Mouse (Mus musculus) thymus, postnatal 25 days (tissue): ENCODE results near the gene Snrpa.

Experiments used
- DNase-seq: peaks from one replicate; pipeline ENCODE4 v3.0.0; 2022

The Snrpa gene

GRCm38 (mm10) chr7:27198355-27198754, 2.3 kb upstream of the Snrpa start:
- no peak for DNase-seq

GRCm38 (mm10) chr7:27197634-27198033, 1.6 kb upstream of the Snrpa start:
- no peak for DNase-seq

- no peak for DNase-seq
These were observed 1.1 kb upstream of the Snrpa start for GRCm38 (mm10) chr7:27197136-27197535.

- no peak for DNase-seq
These were observed 2.3 kb downstream of the Snrpa start for GRCm38 (mm10) chr7:27193731-27194130.

- no peak for DNase-seq
These were observed 3.6 kb downstream of the Snrpa start for GRCm38 (mm10) chr7:27192434-27192833.

GRCm38 (mm10) chr7:27189271-27189931, 6.7 kb downstream of the Snrpa start:
- peak; percentile 17 for DNase-seq

GRCm38 (mm10) chr7:27185986-27186385, 10.1 kb downstream of the Snrpa start:
- no peak for DNase-seq

GRCm38 (mm10) chr7:27184964-27185363, 11.1 kb downstream of the Snrpa start:
- DNase-seq: peak; percentile 50

- DNase-seq: no peak
These were observed 13.6 kb downstream of the Snrpa start for GRCm38 (mm10) chr7:27182498-27182897.

- no peak for DNase-seq
These were observed 15.0 kb downstream of the Snrpa start, which contains the start of the genes Gm21983 and Mia for GRCm38 (mm10) chr7:27180837-27181695. Gene Gm21983, minus strand, starts transcription at chr7:27181086. Gene Mia, minus strand, starts transcription at chr7:27181157.

GRCm38 (mm10) chr7:27180036-27180435, 16.0 kb downstream of the Snrpa start:
- DNase-seq: no peak

- no peak for DNase-seq
These were observed 16.7 kb downstream of the Snrpa start for GRCm38 (mm10) chr7:27179217-27179918.

GRCm38 (mm10) chr7:27178324-27179216, 17.5 kb downstream of the Snrpa start, which contains the start of gene Rab4b:
Gene Rab4b, minus strand, starts transcription at chr7:27178896.
- DNase-seq: peak; percentile 100

GRCm38 (mm10) chr7:27177942-27178323, 18.1 kb downstream of the Snrpa start:
- DNase-seq: no peak

GRCm38 (mm10) chr7:27174896-27175295, 21.2 kb downstream of the Snrpa start:
- no peak for DNase-seq

GRCm38 (mm10) chr7:27174496-27174895, 21.6 kb downstream of the Snrpa start:
- no peak for DNase-seq

- DNase-seq: no peak
These were observed 25.1 kb downstream of the Snrpa start for GRCm38 (mm10) chr7:27170981-27171380.

- DNase-seq: no peak
These were observed 27.7 kb downstream of the Snrpa start for GRCm38 (mm10) chr7:27168371-27168770.

GRCm38 (mm10) chr7:27167475-27168094, 28.5 kb downstream of the Snrpa start:
- no peak for DNase-seq

GRCm38 (mm10) chr7:27166614-27167474, 29.2 kb downstream of the Snrpa start, which contains the start of gene Egln2:
Gene Egln2, minus strand, starts transcription at chr7:27166802.
- DNase-seq: peak; percentile 95

- DNase-seq: peak; percentile 89
These were observed 29.9 kb downstream of the Snrpa start for GRCm38 (mm10) chr7:27166229-27166613.
